Mouse (Mus musculus): ENCODE measurements around the gene Srpk3.

- TF ChIP-seq CTCF (conservative IDR thresholded peaks at IDR 0.05; ENCODE audit: low read length) (no peak), NANOG (IDR thresholded peaks at IDR 0.05; ENCODE audit: borderline replicate concordance, low read length) (no peak), POU5F1 (IDR thresholded peaks at IDR 0.05; ENCODE audit: borderline replicate concordance, low read length) (no peak)
Observed at GRCm38 (mm10) chrX:73782227-73782626, 8.0 kb downstream of the Srpk3 start.
